Mouse (Mus musculus): ENCODE results near the gene Mark3. TPM values are rescaled to one million over a fixed set of nuclear protein-coding genes. Genes with fewer than 3 reads are reported as not detected.
A peak's percentile ranks its signal among the peaks of the same experiment; 100 is the strongest.

Mark3 gene
- total and polyA plus RNA-seq, 3 experiments: 23.3 to 223 (median 142) TPM

GRCm38 (mm10) chr12:111678670-111678933 is 104.3 kb downstream of the Mark3 start:
- Histone ChIP-seq H3K36me3 (replicated peaks) (peaks cover 52% of the 10 kb centered on the region), H3K4me3 (ENCODE audit: low read depth, low read length) (peak overlapping the region; percentile 80), H3K27me3 (ENCODE audit: insufficient read depth, low read length) (peaks cover 13% of the 10 kb centered on the region), H3K4me1 (ENCODE audit: insufficient read depth, low read depth, low read length) (peaks cover 68% of the 10 kb centered on the region), H3K9me3 (replicated peaks) (no peaks in the 10 kb centered on the region)
- no peak for TF ChIP-seq GATA2 (IDR thresholded peaks at IDR 0.05; ENCODE audit: borderline replicate concordance, low read depth, low read length)
- TF ChIP-seq POLR2AphosphoS5 (IDR thresholded peaks at IDR 0.05; ENCODE audit: insufficient replicate concordance, low read depth, low read length): peak; percentile 64; the same call in 1 of the 2 replicates
- DNase-seq (ENCODE audit: low spot score) (peak; percentile 43), ATAC-seq (ENCODE audit: extremely low read depth, insufficient number of reproducible peaks, low FRiP score, poor library complexity, severe bottlenecking) (no peak)

- no peak for ATAC-seq (ENCODE audit: extremely low read depth, insufficient number of reproducible peaks, low FRiP score, poor library complexity, severe bottlenecking)
- Histone ChIP-seq H3K36me3 (replicated peaks) (peaks cover 56% of the 10 kb centered on the region), H3K4me1 (ENCODE audit: insufficient read depth, low read depth, low read length) (peaks cover 68% of the 10 kb centered on the region), H3K4me3 (ENCODE audit: low read depth, low read length) (peak overlapping the region; percentile 80), H3K27me3 (ENCODE audit: insufficient read depth, low read length) (peaks cover 9% of the 10 kb centered on the region), H3K9me3 (replicated peaks) (no peaks in the 10 kb centered on the region)
- TF ChIP-seq GATA1 (IDR thresholded peaks at IDR 0.05; ENCODE audit: borderline replicate concordance, low read length): no peak
- no peak for TF ChIP-seq GATA2 (IDR thresholded peaks at IDR 0.05; ENCODE audit: borderline replicate concordance, low read depth, low read length)
- TF ChIP-seq CTCF (IDR thresholded peaks at IDR 0.05; ENCODE audit: low read depth, low read length): no peak
- no peak for TF ChIP-seq POLR2AphosphoS5 (IDR thresholded peaks at IDR 0.05; ENCODE audit: insufficient replicate concordance, low read depth, low read length)
- TF ChIP-seq TAL1 (conservative IDR thresholded peaks at IDR 0.05; ENCODE audit: low read depth, low read length): no peak
- peak; percentile 65 for DNase-seq (ENCODE audit: low spot score)
Measured at GRCm38 (mm10) chr12:111678997-111679396, 104.7 kb downstream of the Mark3 start.

GRCm38 (mm10) chr12:111680661-111681060 is 106.3 kb downstream of the Mark3 start:
- Histone ChIP-seq H3K4me3 (ENCODE audit: low read depth, low read length) (peak overlapping the region; percentile 28; the same call in 1 of the 2 replicates), H3K36me3 (replicated peaks) (peaks cover 69% of the 10 kb centered on the region), H3K4me1 (ENCODE audit: insufficient read depth, low read depth, low read length) (peaks cover 60% of the 10 kb centered on the region), H3K27me3 (ENCODE audit: insufficient read depth, low read length) (no peaks in the 10 kb centered on the region), H3K9me3 (replicated peaks) (no peaks in the 10 kb centered on the region)
- DNase-seq (ENCODE audit: low spot score) (no peak), ATAC-seq (ENCODE audit: extremely low read depth, insufficient number of reproducible peaks, low FRiP score, poor library complexity, severe bottlenecking) (no peak)
- TF ChIP-seq GATA2 (IDR thresholded peaks at IDR 0.05; ENCODE audit: borderline replicate concordance, low read depth, low read length) (no peak), GATA1 (IDR thresholded peaks at IDR 0.05; ENCODE audit: borderline replicate concordance, low read length) (no peak), POLR2AphosphoS5 (IDR thresholded peaks at IDR 0.05; ENCODE audit: insufficient replicate concordance, low read depth, low read length) (no peak), CTCF (IDR thresholded peaks at IDR 0.05; ENCODE audit: low read depth, low read length) (no peak), TAL1 (conservative IDR thresholded peaks at IDR 0.05; ENCODE audit: low read depth, low read length) (no peak)

GRCm38 (mm10) chr12:111681305-111681704 is 107.0 kb downstream of the Mark3 start:
- ATAC-seq (ENCODE audit: extremely low read depth, insufficient number of reproducible peaks, low FRiP score, poor library complexity, severe bottlenecking) (no peak), DNase-seq (ENCODE audit: low spot score) (no peak)
- no peak overlapping the region for H3K4me3 ChIP-seq (ENCODE audit: low read depth, low read length)
- H3K27me3 ChIP-seq (ENCODE audit: insufficient read depth, low read length): no peaks in the 10 kb centered on the region
- no peaks in the 10 kb centered on the region for H3K9me3 ChIP-seq (replicated peaks)
- H3K4me1 ChIP-seq (ENCODE audit: insufficient read depth, low read depth, low read length): peaks cover 55% of the 10 kb centered on the region
- TF ChIP-seq GATA1 (IDR thresholded peaks at IDR 0.05; ENCODE audit: borderline replicate concordance, low read length) (no peak), CTCF (IDR thresholded peaks at IDR 0.05; ENCODE audit: low read depth, low read length) (no peak), GATA2 (IDR thresholded peaks at IDR 0.05; ENCODE audit: borderline replicate concordance, low read depth, low read length) (no peak), POLR2AphosphoS5 (IDR thresholded peaks at IDR 0.05; ENCODE audit: insufficient replicate concordance, low read depth, low read length) (no peak), TAL1 (conservative IDR thresholded peaks at IDR 0.05; ENCODE audit: low read depth, low read length) (no peak)
- H3K36me3 ChIP-seq (replicated peaks): peaks cover 73% of the 10 kb centered on the region

GRCm38 (mm10) chr12:111682003-111682402 is 107.7 kb downstream of the Mark3 start:
- H3K9me3 ChIP-seq (replicated peaks): no peaks in the 10 kb centered on the region
- 0 out of 2 replicates have a peak, but pooled peaks cover 4% of the 10 kb centered on the region for H3K27me3 ChIP-seq (ENCODE audit: insufficient read depth, low read length)
- DNase-seq (ENCODE audit: low spot score): no peak
- no peak overlapping the region for H3K4me3 ChIP-seq (ENCODE audit: low read depth, low read length)
- H3K36me3 ChIP-seq (replicated peaks): peaks cover 75% of the 10 kb centered on the region
- peaks cover 50% of the 10 kb centered on the region for H3K4me1 ChIP-seq (ENCODE audit: insufficient read depth, low read depth, low read length)
- no peak for ATAC-seq (ENCODE audit: extremely low read depth, insufficient number of reproducible peaks, low FRiP score, poor library complexity, severe bottlenecking)
- no peak for TF ChIP-seq TAL1 (conservative IDR thresholded peaks at IDR 0.05; ENCODE audit: low read depth, low read length)
- no peak for TF ChIP-seq CTCF (IDR thresholded peaks at IDR 0.05; ENCODE audit: low read depth, low read length)
- no peak for TF ChIP-seq GATA1 (IDR thresholded peaks at IDR 0.05; ENCODE audit: borderline replicate concordance, low read length)
- TF ChIP-seq POLR2AphosphoS5 (IDR thresholded peaks at IDR 0.05; ENCODE audit: insufficient replicate concordance, low read depth, low read length): no peak
- no peak for TF ChIP-seq GATA2 (IDR thresholded peaks at IDR 0.05; ENCODE audit: borderline replicate concordance, low read depth, low read length)

GRCm38 (mm10) chr12:111682806-111683205 is 108.5 kb downstream of the Mark3 start:
- TF ChIP-seq CTCF (IDR thresholded peaks at IDR 0.05; ENCODE audit: low read depth, low read length): no peak
- TF ChIP-seq TAL1 (conservative IDR thresholded peaks at IDR 0.05; ENCODE audit: low read depth, low read length): no peak
- TF ChIP-seq GATA2 (IDR thresholded peaks at IDR 0.05; ENCODE audit: borderline replicate concordance, low read depth, low read length): no peak
- no peak for TF ChIP-seq GATA1 (IDR thresholded peaks at IDR 0.05; ENCODE audit: borderline replicate concordance, low read length)
- TF ChIP-seq POLR2AphosphoS5 (IDR thresholded peaks at IDR 0.05; ENCODE audit: insufficient replicate concordance, low read depth, low read length): no peak
- H3K36me3 ChIP-seq (replicated peaks): peaks cover 75% of the 10 kb centered on the region

More at GRCm38 (mm10) chr12:111682806-111683205, 108.5 kb downstream of the Mark3 start:
- H3K27me3 ChIP-seq (ENCODE audit: insufficient read depth, low read length): peaks cover 11% of the 10 kb centered on the region
- H3K9me3 ChIP-seq (replicated peaks): no peaks in the 10 kb centered on the region
- no peak overlapping the region for H3K4me3 ChIP-seq (ENCODE audit: low read depth, low read length)
- peaks cover 45% of the 10 kb centered on the region for H3K4me1 ChIP-seq (ENCODE audit: insufficient read depth, low read depth, low read length)
- ATAC-seq (ENCODE audit: extremely low read depth, insufficient number of reproducible peaks, low FRiP score, poor library complexity, severe bottlenecking) (no peak), DNase-seq (ENCODE audit: low spot score) (no peak)
